Mouse (Mus musculus): ENCODE measurements at regions not wholly inside any gene's neighbourhood (a gene's known extent, or its start where the extent isn't known, plus 50 kb on each side); places are given as distances from the start of the nearest gene placed in this dataset.

- TF ChIP-seq CTCF (IDR thresholded peaks at IDR 0.05; ENCODE audit: low read depth, low read length) (no peak), EP300 (IDR thresholded peaks at IDR 0.05; ENCODE audit: insufficient read depth, low read depth, low read length) (no peak), POLR2A (IDR thresholded peaks at IDR 0.05; ENCODE audit: insufficient read depth, low read length) (no peak)
- peaks cover 7% of the 10 kb centered on the region; the same call in 1 of the 2 replicates for H3K9me3 ChIP-seq (replicated peaks; ENCODE audit: control insufficient read depth, insufficient read depth, low read length, poor library complexity, severe bottlenecking)
- H3K27ac ChIP-seq (ENCODE audit: insufficient read depth, low read length): no peak overlapping the region
- H3K27me3 ChIP-seq (ENCODE audit: control insufficient read depth, insufficient read depth, low read length, poor library complexity, severe bottlenecking): no peaks in the 10 kb centered on the region
- no peaks in the 10 kb centered on the region for H3K36me3 ChIP-seq (ENCODE audit: control insufficient read depth, insufficient read depth, low read length, poor library complexity, severe bottlenecking)
- no peaks in the 10 kb centered on the region for H3K4me1 ChIP-seq (ENCODE audit: control insufficient read depth, insufficient read depth, low read length)
- H3K9ac ChIP-seq (ENCODE audit: low read depth, poor library complexity, severe bottlenecking): no peak overlapping the region
- no peak overlapping the region for H3K4me3 ChIP-seq (ENCODE audit: low read depth, low read length)
These were observed 361.1 kb upstream of the Prickle1 start for GRCm38 (mm10) chr15:93956801-93957200.

GRCm38 (mm10) chr15:93953548-93953947 is 357.9 kb upstream of the Prickle1 start:
- H3K27me3 ChIP-seq (ENCODE audit: control insufficient read depth, insufficient read depth, low read length, poor library complexity, severe bottlenecking): no peaks in the 10 kb centered on the region

GRCm38 (mm10) chr15:93950441-93950840 is 354.8 kb upstream of the Prickle1 start:
- no peak overlapping the region for H3K27ac ChIP-seq (ENCODE audit: insufficient read depth, low read length)
- H3K4me3 ChIP-seq (ENCODE audit: low read depth, low read length): no peak overlapping the region
- no peaks in the 10 kb centered on the region for H3K9me3 ChIP-seq (replicated peaks; ENCODE audit: control insufficient read depth, insufficient read depth, low read length, poor library complexity, severe bottlenecking)
- TF ChIP-seq POLR2A (IDR thresholded peaks at IDR 0.05; ENCODE audit: insufficient read depth, low read length): no peak
- TF ChIP-seq EP300 (IDR thresholded peaks at IDR 0.05; ENCODE audit: insufficient read depth, low read depth, low read length): no peak
- TF ChIP-seq CTCF (IDR thresholded peaks at IDR 0.05; ENCODE audit: low read depth, low read length): no peak
- H3K36me3 ChIP-seq (ENCODE audit: control insufficient read depth, insufficient read depth, low read length, poor library complexity, severe bottlenecking): no peaks in the 10 kb centered on the region
- no peaks in the 10 kb centered on the region for H3K4me1 ChIP-seq (ENCODE audit: control insufficient read depth, insufficient read depth, low read length)
- H3K27me3 ChIP-seq (ENCODE audit: control insufficient read depth, insufficient read depth, low read length, poor library complexity, severe bottlenecking): no peaks in the 10 kb centered on the region
- H3K9ac ChIP-seq (ENCODE audit: low read depth, poor library complexity, severe bottlenecking): no peak overlapping the region

More at GRCm38 (mm10) chr15:93953548-93953947, 357.9 kb upstream of the Prickle1 start:
- H3K9ac ChIP-seq (ENCODE audit: low read depth, poor library complexity, severe bottlenecking): no peak overlapping the region
- H3K4me1 ChIP-seq (ENCODE audit: control insufficient read depth, insufficient read depth, low read length): no peaks in the 10 kb centered on the region
- H3K4me3 ChIP-seq (ENCODE audit: low read depth, low read length): no peak overlapping the region
- peaks cover 7% of the 10 kb centered on the region; the same call in 1 of the 2 replicates for H3K9me3 ChIP-seq (replicated peaks; ENCODE audit: control insufficient read depth, insufficient read depth, low read length, poor library complexity, severe bottlenecking)
- H3K36me3 ChIP-seq (ENCODE audit: control insufficient read depth, insufficient read depth, low read length, poor library complexity, severe bottlenecking): no peaks in the 10 kb centered on the region
- no peak overlapping the region for H3K27ac ChIP-seq (ENCODE audit: insufficient read depth, low read length)
- TF ChIP-seq CTCF (IDR thresholded peaks at IDR 0.05; ENCODE audit: low read depth, low read length) (no peak), POLR2A (IDR thresholded peaks at IDR 0.05; ENCODE audit: insufficient read depth, low read length) (no peak), EP300 (IDR thresholded peaks at IDR 0.05; ENCODE audit: insufficient read depth, low read depth, low read length) (no peak)

GRCm38 (mm10) chr15:93948902-93949301 is 353.2 kb upstream of the Prickle1 start:
- H3K4me1 ChIP-seq (ENCODE audit: control insufficient read depth, insufficient read depth, low read length): no peaks in the 10 kb centered on the region
- no peak overlapping the region for H3K9ac ChIP-seq (ENCODE audit: low read depth, poor library complexity, severe bottlenecking)
- no peaks in the 10 kb centered on the region for H3K36me3 ChIP-seq (ENCODE audit: control insufficient read depth, insufficient read depth, low read length, poor library complexity, severe bottlenecking)
- TF ChIP-seq EP300 (IDR thresholded peaks at IDR 0.05; ENCODE audit: insufficient read depth, low read depth, low read length) (no peak), CTCF (IDR thresholded peaks at IDR 0.05; ENCODE audit: low read depth, low read length) (no peak), POLR2A (IDR thresholded peaks at IDR 0.05; ENCODE audit: insufficient read depth, low read length) (no peak)
- H3K27ac ChIP-seq (ENCODE audit: insufficient read depth, low read length): no peak overlapping the region
- H3K27me3 ChIP-seq (ENCODE audit: control insufficient read depth, insufficient read depth, low read length, poor library complexity, severe bottlenecking): no peaks in the 10 kb centered on the region
- H3K9me3 ChIP-seq (replicated peaks; ENCODE audit: control insufficient read depth, insufficient read depth, low read length, poor library complexity, severe bottlenecking): no peaks in the 10 kb centered on the region
- no peak overlapping the region for H3K4me3 ChIP-seq (ENCODE audit: low read depth, low read length)

GRCm38 (mm10) chr15:93943545-93943944 is 347.9 kb upstream of the Prickle1 start:
- H3K9ac ChIP-seq (ENCODE audit: low read depth, poor library complexity, severe bottlenecking): no peak overlapping the region
- TF ChIP-seq POLR2A (IDR thresholded peaks at IDR 0.05; ENCODE audit: insufficient read depth, low read length): no peak
- no peak for TF ChIP-seq EP300 (IDR thresholded peaks at IDR 0.05; ENCODE audit: insufficient read depth, low read depth, low read length)
- no peak for TF ChIP-seq CTCF (IDR thresholded peaks at IDR 0.05; ENCODE audit: low read depth, low read length)
- no peak overlapping the region for H3K27ac ChIP-seq (ENCODE audit: insufficient read depth, low read length)
- H3K27me3 ChIP-seq (ENCODE audit: control insufficient read depth, insufficient read depth, low read length, poor library complexity, severe bottlenecking): no peaks in the 10 kb centered on the region
- no peak overlapping the region for H3K4me3 ChIP-seq (ENCODE audit: low read depth, low read length)
- no peaks in the 10 kb centered on the region for H3K4me1 ChIP-seq (ENCODE audit: control insufficient read depth, insufficient read depth, low read length)
- H3K36me3 ChIP-seq (ENCODE audit: control insufficient read depth, insufficient read depth, low read length, poor library complexity, severe bottlenecking): no peaks in the 10 kb centered on the region
- H3K9me3 ChIP-seq (replicated peaks; ENCODE audit: control insufficient read depth, insufficient read depth, low read length, poor library complexity, severe bottlenecking): no peaks in the 10 kb centered on the region

- no peaks in the 10 kb centered on the region for H3K9me3 ChIP-seq (replicated peaks; ENCODE audit: control insufficient read depth, insufficient read depth, low read length, poor library complexity, severe bottlenecking)
- TF ChIP-seq EP300 (IDR thresholded peaks at IDR 0.05; ENCODE audit: insufficient read depth, low read depth, low read length) (no peak), CTCF (IDR thresholded peaks at IDR 0.05; ENCODE audit: low read depth, low read length) (no peak), POLR2A (IDR thresholded peaks at IDR 0.05; ENCODE audit: insufficient read depth, low read length) (no peak)
- no peak overlapping the region for H3K9ac ChIP-seq (ENCODE audit: low read depth, poor library complexity, severe bottlenecking)
- H3K4me3 ChIP-seq (ENCODE audit: low read depth, low read length): no peak overlapping the region
- H3K36me3 ChIP-seq (ENCODE audit: control insufficient read depth, insufficient read depth, low read length, poor library complexity, severe bottlenecking): no peaks in the 10 kb centered on the region
- H3K27ac ChIP-seq (ENCODE audit: insufficient read depth, low read length): no peak overlapping the region
- no peaks in the 10 kb centered on the region for H3K4me1 ChIP-seq (ENCODE audit: control insufficient read depth, insufficient read depth, low read length)
- no peaks in the 10 kb centered on the region; the same call in 1 of the 2 replicates for H3K27me3 ChIP-seq (ENCODE audit: control insufficient read depth, insufficient read depth, low read length, poor library complexity, severe bottlenecking)
These were observed 337.3 kb upstream of the Prickle1 start for GRCm38 (mm10) chr15:93932971-93933496.
